Mouse (Mus musculus) limb, embryonic 12.5 days (tissue): Measurements from ENCODE around the gene Zfp36l1. TPM values are rescaled to one million over a fixed set of nuclear protein-coding genes. Genes with fewer than 3 reads are reported as not detected.
A peak's percentile ranks its signal among the peaks of the same experiment; 100 is the strongest.

ENCODE experiments used
- ATAC-seq: fragments of 200-750 bp; cut with Nextera tagmentation; 2 replicates; pipeline ENCODE4 v1.8.0; 2017; ENCODE audit warnings: low read depth, moderate TSS enrichment; ENCODE audit not compliant: insufficient number of reproducible peaks, insufficient read depth, low FRiP score, low TSS enrichment
- H3K27ac ChIP-seq: fragments of 300-500 bp; sonication (generic); 2 replicates; pipeline ENCODE4 v1.5.1; 2016; ENCODE audit warnings: mild to moderate bottlenecking, moderate library complexity
- H3K27me3 ChIP-seq: fragments of 300-500 bp; sonication (generic); 2 replicates; pipeline ENCODE4 v1.6.1; 2016; ENCODE audit warnings: mild to moderate bottlenecking, moderate library complexity
- H3K36me3 ChIP-seq: fragments of 300-500 bp; sonication (generic); 2 replicates; pipeline ENCODE4 v1.6.1; 2016; ENCODE audit warnings: mild to moderate bottlenecking, moderate library complexity
- H3K4me1 ChIP-seq: fragments of 300-500 bp; sonication (generic); replicated peaks from 2 replicates; pipeline ENCODE4 v1.6.1; 2016
- H3K4me2 ChIP-seq: fragments of 300-500 bp; sonication (generic); 2 replicates; pipeline ENCODE4 v1.6.1; 2016; ENCODE audit warnings: mild to moderate bottlenecking, moderate library complexity
- H3K4me3 ChIP-seq: fragments of 300-500 bp; sonication (generic); replicated peaks from 2 replicates; pipeline ENCODE4 v1.5.1; 2016; ENCODE audit warnings: mild to moderate bottlenecking
- H3K9ac ChIP-seq: fragments of 300-500 bp; sonication (generic); replicated peaks from 2 replicates; pipeline ENCODE4 v1.6.1; 2016; ENCODE audit warnings: mild to moderate bottlenecking, moderate library complexity
- H3K9me3 ChIP-seq: fragments of 300-500 bp; sonication (generic); 2 replicates; pipeline ENCODE4 v1.6.1; 2016; ENCODE audit warnings: mild to moderate bottlenecking, moderate library complexity
- WGBS: fragments of 180-500 bp; shearing (Covaris S2); methylation state at CpG from one replicate; pipeline ENCODE4 v1.1.7; 2016; 5-methylcytosine and 5-hydroxymethylcytosine counted together
- polyA plus RNA-seq: library from polyadenylated mRNA; unstranded; fragments of >200 nt; fragmentation: Nextera tagmentation; extraction: Ambion mirVana; gene quantifications from 2 replicates; pipeline ENCODE4 v1.2.1, GENCODE M21; 2016

Zfp36l1 gene
- polyA plus RNA-seq, 1 experiment from 2014 or later, result 80.7 TPM

- H3K4me3 ChIP-seq, result peak overlapping the region; percentile 13; the same call in 1 of the 2 replicates
- WGBS, result 11% methylated on average over 5 of the region's 6 CpGs
- no peak for ATAC-seq
Measured at GRCm38 (mm10) chr12:80130558-80131358, 17.9 kb upstream of the Zfp36l1 start.

GRCm38 (mm10) chr12:80129531-80129930 is 16.7 kb upstream of the Zfp36l1 start:
- Histone ChIP-seq H3K4me2 (peak overlapping the region; percentile 72; the same call in 1 of the 2 replicates), H3K4me3 (no peak overlapping the region), H3K9ac (no peak overlapping the region), H3K4me1 (peaks cover 36% of the 10 kb centered on the region), H3K36me3 (peaks cover 22% of the 10 kb centered on the region), H3K9me3 (no peaks in the 10 kb centered on the region), H3K27ac (peak overlapping the region; percentile 98), H3K27me3 (no peaks in the 10 kb centered on the region)
- ATAC-seq, result no peak
- WGBS, result 96% methylated on average over 8 of the region's 8 CpGs

More at GRCm38 (mm10) chr12:80130558-80131358, 17.9 kb upstream of the Zfp36l1 start:
- Histone ChIP-seq H3K36me3 (peaks cover 17% of the 10 kb centered on the region; the same call in 1 of the 2 replicates), H3K27me3 (no peaks in the 10 kb centered on the region), H3K4me1 (peaks cover 37% of the 10 kb centered on the region), H3K9ac (no peak overlapping the region), H3K9me3 (no peaks in the 10 kb centered on the region), H3K4me2 (peak overlapping the region; percentile 72), H3K27ac (peak overlapping the region; percentile 98)

GRCm38 (mm10) chr12:80127191-80127762 is 14.5 kb upstream of the Zfp36l1 start:
- Histone ChIP-seq H3K4me2 (no peak overlapping the region), H3K9ac (no peak overlapping the region), H3K4me1 (peaks cover 54% of the 10 kb centered on the region), H3K27me3 (no peaks in the 10 kb centered on the region), H3K27ac (no peak overlapping the region), H3K4me3 (no peak overlapping the region), H3K36me3 (peaks cover 28% of the 10 kb centered on the region), H3K9me3 (no peaks in the 10 kb centered on the region)
- 89% methylated on average over 5 of the region's 5 CpGs for WGBS
- ATAC-seq, result no peak

- Histone ChIP-seq H3K9ac (no peak overlapping the region), H3K4me3 (no peak overlapping the region), H3K27ac (no peak overlapping the region), H3K27me3 (no peaks in the 10 kb centered on the region), H3K9me3 (no peaks in the 10 kb centered on the region), H3K4me1 (peaks cover 35% of the 10 kb centered on the region), H3K36me3 (peaks cover 34% of the 10 kb centered on the region), H3K4me2 (no peak overlapping the region)
- no peak for ATAC-seq
- 90% methylated on average over 5 of the region's 5 CpGs for WGBS
Measured at GRCm38 (mm10) chr12:80125316-80125715, 12.5 kb upstream of the Zfp36l1 start.

GRCm38 (mm10) chr12:80124756-80125155 is 11.9 kb upstream of the Zfp36l1 start:
- no peak overlapping the region for H3K4me3 ChIP-seq
- no peak overlapping the region for H3K4me2 ChIP-seq
- H3K9ac ChIP-seq, result no peak overlapping the region
- H3K36me3 ChIP-seq, result peaks cover 39% of the 10 kb centered on the region
- WGBS, result 78% methylated on average over 3 of the region's 3 CpGs
- no peaks in the 10 kb centered on the region for H3K27me3 ChIP-seq
- H3K27ac ChIP-seq, result no peak overlapping the region
- H3K4me1 ChIP-seq, result peaks cover 30% of the 10 kb centered on the region
- no peak for ATAC-seq
- H3K9me3 ChIP-seq, result no peaks in the 10 kb centered on the region

- ATAC-seq, result no peak
- H3K27ac ChIP-seq, result no peak overlapping the region
- no peak overlapping the region for H3K9ac ChIP-seq
- H3K4me1 ChIP-seq, result peaks cover 25% of the 10 kb centered on the region
- no peak overlapping the region for H3K4me2 ChIP-seq
- H3K27me3 ChIP-seq, result no peaks in the 10 kb centered on the region
- H3K36me3 ChIP-seq, result peaks cover 45% of the 10 kb centered on the region
- H3K4me3 ChIP-seq, result no peak overlapping the region
- WGBS, result 77% methylated on average over 3 of the region's 3 CpGs
- H3K9me3 ChIP-seq, result no peaks in the 10 kb centered on the region
Measured at GRCm38 (mm10) chr12:80124211-80124610, 11.4 kb upstream of the Zfp36l1 start.

- H3K27ac ChIP-seq, result peak overlapping the region; percentile 69
- peak; percentile 61; the same call in 1 of the 2 replicates for ATAC-seq
- H3K4me3 ChIP-seq, result no peak overlapping the region
- no peak overlapping the region for H3K4me2 ChIP-seq
- no peaks in the 10 kb centered on the region for H3K27me3 ChIP-seq
- H3K4me1 ChIP-seq, result peaks cover 23% of the 10 kb centered on the region
- peaks cover 46% of the 10 kb centered on the region for H3K36me3 ChIP-seq
- no peaks in the 10 kb centered on the region for H3K9me3 ChIP-seq
- H3K9ac ChIP-seq, result 0 out of 2 replicates have a peak overlapping the region, but pooled peaks have one; percentile 27
- 52% methylated on average over 4 of the region's 4 CpGs for WGBS
Measured at GRCm38 (mm10) chr12:80123227-80123803, 10.5 kb upstream of the Zfp36l1 start.

- H3K9ac ChIP-seq, result no peak overlapping the region
- no peaks in the 10 kb centered on the region for H3K9me3 ChIP-seq
- peaks cover 28% of the 10 kb centered on the region for H3K4me1 ChIP-seq
- no peak for ATAC-seq
- H3K4me3 ChIP-seq, result no peak overlapping the region
- H3K4me2 ChIP-seq, result no peak overlapping the region
- H3K27me3 ChIP-seq, result no peaks in the 10 kb centered on the region
- peaks cover 37% of the 10 kb centered on the region for H3K36me3 ChIP-seq
- WGBS, result 90% methylated on average over 1 of the region's 1 CpGs
- H3K27ac ChIP-seq, result no peak overlapping the region
Measured at GRCm38 (mm10) chr12:80121438-80121837, 8.6 kb upstream of the Zfp36l1 start.

GRCm38 (mm10) chr12:80118588-80118987 is 5.8 kb upstream of the Zfp36l1 start:
- H3K4me3 ChIP-seq, result no peak overlapping the region
- no peak overlapping the region for H3K27ac ChIP-seq
- no peaks in the 10 kb centered on the region for H3K9me3 ChIP-seq
- peaks cover 24% of the 10 kb centered on the region for H3K36me3 ChIP-seq
- 89% methylated on average over 1 of the region's 1 CpGs for WGBS
- H3K4me1 ChIP-seq, result peaks cover 29% of the 10 kb centered on the region
- no peaks in the 10 kb centered on the region for H3K27me3 ChIP-seq
- ATAC-seq, result no peak
- H3K9ac ChIP-seq, result no peak overlapping the region
- no peak overlapping the region for H3K4me2 ChIP-seq

- 42% methylated on average over 18 of the region's 18 CpGs for WGBS
- Histone ChIP-seq H3K4me1 (peaks cover 20% of the 10 kb centered on the region), H3K27ac (peak overlapping the region; percentile 99), H3K27me3 (no peaks in the 10 kb centered on the region), H3K4me2 (peak overlapping the region; percentile 94), H3K4me3 (peak overlapping the region; percentile 84), H3K9ac (peak overlapping the region; percentile 81), H3K36me3 (peaks cover 24% of the 10 kb centered on the region), H3K9me3 (no peaks in the 10 kb centered on the region)
- no peak for ATAC-seq
Measured at GRCm38 (mm10) chr12:80116206-80117112, 3.6 kb upstream of the Zfp36l1 start.
